Mouse (Mus musculus): ENCODE measurements at regions not wholly inside any gene's neighbourhood (a gene's known extent, or its start where the extent isn't known, plus 50 kb on each side); places are given as distances from the start of the nearest gene placed in this dataset.

- TF ChIP-seq CTCF (IDR thresholded peaks at IDR 0.05; ENCODE audit: extremely low read depth, insufficient read length, insufficient replicate concordance, low read depth, low read length): no peak
- TF ChIP-seq POLR2A (IDR thresholded peaks at IDR 0.05; ENCODE audit: low read depth, low read length): no peak
Measured at GRCm38 (mm10) chr2:70888840-70889469, 63.4 kb upstream of the Tlk1 start.

All from small intestine, adult 2 months (tissue).